Mouse (Mus musculus) C2C12 (cell line): ENCODE measurements around the gene Rsrc2. TPM values are rescaled to one million over a fixed set of nuclear protein-coding genes. Genes with fewer than 3 reads are reported as not detected.

Source experiments
- H3K27me3 ChIP-seq: one replicate; pipeline ENCODE4 v1.6.1; 2011; ENCODE audit not compliant: control insufficient read depth, insufficient read depth, insufficient read length
- H3K36me3 ChIP-seq: one replicate; pipeline ENCODE4 v1.6.1; 2011; ENCODE audit not compliant: control insufficient read depth, insufficient read depth
- H3K4me3 ChIP-seq: one replicate; pipeline ENCODE4 v1.5.1; 2011; ENCODE audit warnings: mild to moderate bottlenecking, control low read depth; ENCODE audit not compliant: poor library complexity, insufficient read depth, severe bottlenecking
- H3K79me2 ChIP-seq: one replicate; pipeline ENCODE4 v1.6.1; 2011; ENCODE audit not compliant: control insufficient read depth, insufficient read depth
- H3K79me3 ChIP-seq: one replicate; pipeline ENCODE4 v1.6.1; 2011; ENCODE audit warnings: low read depth, control low read depth
- H3ac ChIP-seq: one replicate; pipeline ENCODE3; 2011; ENCODE audit warnings: low read depth; ENCODE audit not compliant: control insufficient read depth, insufficient read length
- CEBPB ChIP-seq: IDR thresholded peaks from one replicate; pipeline ENCODE4 v1.6.1; 2011; ENCODE audit warnings: low read depth, mild to moderate bottlenecking, control low read depth, moderate library complexity
- CTCF ChIP-seq: IDR thresholded peaks from one replicate; pipeline ENCODE4 v1.5.1; 2011; ENCODE audit not compliant: control insufficient read depth, insufficient read depth, insufficient read length
- FOSL1 ChIP-seq: IDR thresholded peaks from one replicate; pipeline ENCODE4 v1.8.0; 2011; ENCODE audit warnings: mild to moderate bottlenecking, low read length; ENCODE audit not compliant: poor library complexity, insufficient read depth, severe bottlenecking
- MAX ChIP-seq: IDR thresholded peaks from one replicate; pipeline ENCODE4 v1.6.1; 2011; ENCODE audit warnings: mild to moderate bottlenecking, control low read depth
- MYOD1 ChIP-seq: IDR thresholded peaks from one replicate; pipeline ENCODE4 v1.6.1; 2011; ENCODE audit warnings: low read depth; ENCODE audit not compliant: control insufficient read depth, insufficient read length
- MYOG ChIP-seq: IDR thresholded peaks from one replicate; pipeline ENCODE4 v1.6.1; 2011; ENCODE audit not compliant: control insufficient read depth, insufficient read length; ENCODE audit errors: extremely low read depth
- USF1 ChIP-seq: IDR thresholded peaks from one replicate; pipeline ENCODE4 v1.6.1; 2011; ENCODE audit warnings: low read depth, mild to moderate bottlenecking, control low read depth, moderate library complexity
- polyA plus RNA-seq: library from polyadenylated mRNA; unstranded; fragments of >200 nt; fragmentation: generic; extraction: Trizol; gene quantifications from one replicate; pipeline ENCODE4 v1.2.1, GENCODE M21; 2012; ENCODE audit warnings: missing spikeins

Rsrc2 gene
- polyA plus RNA-seq, 1 experiment = 16.4 TPM

DNA sequence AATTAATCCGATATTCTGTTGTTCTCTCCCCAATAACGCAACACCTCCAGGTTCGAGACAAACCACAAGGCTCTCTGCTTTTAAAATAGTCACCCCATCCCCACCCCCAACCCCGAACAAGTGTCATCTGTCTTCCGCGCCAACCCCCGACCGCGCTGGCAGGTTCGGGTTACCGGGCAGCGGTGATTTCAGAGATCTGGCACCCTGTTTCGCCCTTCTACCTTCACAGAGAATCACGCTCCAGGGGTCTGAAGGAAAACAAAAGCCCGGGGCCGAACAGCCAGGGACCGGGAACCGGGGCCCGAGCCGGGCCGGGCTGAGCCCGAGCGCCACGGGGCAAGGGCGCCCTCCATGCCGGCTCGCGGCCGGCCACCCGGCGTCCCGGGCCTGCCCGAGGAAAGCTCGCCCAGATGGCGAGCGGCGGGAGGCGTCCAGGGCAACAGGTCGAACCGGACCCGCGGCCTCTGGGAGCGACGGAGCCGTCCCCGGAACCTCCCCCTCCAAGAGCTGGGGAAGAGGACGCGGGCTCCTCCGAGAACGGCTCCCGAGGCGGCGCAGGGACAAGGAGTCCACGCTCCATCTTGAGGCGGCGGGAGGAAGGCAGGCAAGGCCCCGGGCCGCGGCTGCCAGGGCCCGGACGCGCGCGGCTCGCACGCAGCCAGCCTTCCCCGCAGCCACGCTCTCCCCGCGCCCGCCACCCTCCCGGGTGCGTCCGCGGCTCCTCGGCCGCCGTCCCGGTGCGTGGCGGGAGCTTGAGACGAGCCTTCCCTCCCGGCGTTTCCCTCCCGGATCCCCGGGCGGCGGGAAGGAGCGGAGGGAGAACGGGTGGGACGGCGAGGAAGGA is 65.6 kb downstream of the Rsrc2 start:
- H3ac ChIP-seq = peak overlapping the region; percentile 69
- H3K4me3 ChIP-seq = peak overlapping the region; percentile 75
- H3K36me3 ChIP-seq = no peaks in the 10 kb centered on the region
- no peaks in the 10 kb centered on the region for H3K27me3 ChIP-seq
- TF ChIP-seq CEBPB (no peak), USF1 (no peak), CTCF (no peak), MYOD1 (no peak), MAX (no peak), FOSL1 (no peak), MYOG (no peak)
- H3K79me2 ChIP-seq = peaks cover 41% of the 10 kb centered on the region
- H3K79me3 ChIP-seq = peaks cover 32% of the 10 kb centered on the region

DNA sequence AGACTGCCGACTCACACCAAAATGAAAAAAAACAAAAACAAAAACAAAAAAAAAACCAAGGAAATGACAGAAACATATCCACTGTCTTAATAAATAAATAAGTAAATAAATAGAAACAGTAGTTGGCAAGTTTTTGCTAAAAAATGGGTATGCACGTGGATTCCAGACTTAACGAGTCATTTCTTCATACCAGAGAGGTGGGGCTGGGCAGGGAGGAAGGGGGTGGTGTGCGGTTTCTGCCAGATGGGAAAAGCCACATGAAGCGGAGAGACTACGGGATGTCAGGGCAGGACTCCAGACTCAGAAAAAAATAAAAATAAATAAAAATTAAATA is 66.2 kb downstream of the Rsrc2 start:
- H3K79me2 ChIP-seq = peaks cover 47% of the 10 kb centered on the region
- peaks cover 38% of the 10 kb centered on the region for H3K79me3 ChIP-seq
- no peaks in the 10 kb centered on the region for H3K27me3 ChIP-seq
- no peak overlapping the region for H3ac ChIP-seq
- peak overlapping the region; percentile 75 for H3K4me3 ChIP-seq
- TF ChIP-seq CEBPB = no peak
- TF ChIP-seq MAX = peak; percentile 51
- no peaks in the 10 kb centered on the region for H3K36me3 ChIP-seq

DNA sequence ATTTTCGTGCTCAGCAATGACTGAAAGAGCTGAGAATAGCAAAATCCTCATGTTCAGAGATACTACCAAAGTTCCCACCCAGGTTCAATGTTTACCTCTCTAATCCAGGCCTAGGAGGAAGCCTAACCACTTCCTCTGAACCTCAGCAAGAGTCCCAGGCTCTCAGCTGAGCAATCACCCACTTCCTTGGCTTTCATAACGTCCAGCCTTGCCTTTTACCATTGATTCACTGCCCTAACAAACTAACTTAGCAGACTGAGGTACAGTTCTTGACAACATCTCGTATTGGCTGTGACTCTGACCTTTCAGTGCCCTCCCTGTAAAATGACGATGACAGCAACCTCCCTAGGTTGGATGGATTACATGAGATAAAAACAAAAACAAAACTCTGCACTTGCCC is 66.8 kb downstream of the Rsrc2 start:
- peaks cover 54% of the 10 kb centered on the region for H3K79me2 ChIP-seq
- no peak overlapping the region for H3ac ChIP-seq
- no peaks in the 10 kb centered on the region for H3K27me3 ChIP-seq
- no peak for TF ChIP-seq FOSL1
- TF ChIP-seq MYOG = no peak
- TF ChIP-seq CEBPB = no peak
- no peak for TF ChIP-seq USF1
- TF ChIP-seq MAX = no peak
- TF ChIP-seq CTCF = no peak
- TF ChIP-seq MYOD1 = no peak
- peaks cover 40% of the 10 kb centered on the region for H3K79me3 ChIP-seq
- H3K4me3 ChIP-seq = no peak overlapping the region
- no peaks in the 10 kb centered on the region for H3K36me3 ChIP-seq

- TF ChIP-seq USF1 = no peak
- no peak for TF ChIP-seq MYOD1
- TF ChIP-seq CEBPB = no peak
- TF ChIP-seq FOSL1 = no peak
- no peak for TF ChIP-seq CTCF
- no peak for TF ChIP-seq MAX
- no peak for TF ChIP-seq MYOG
- H3K27me3 ChIP-seq = no peaks in the 10 kb centered on the region
- H3ac ChIP-seq = no peak overlapping the region
- no peaks in the 10 kb centered on the region for H3K36me3 ChIP-seq
- peaks cover 80% of the 10 kb centered on the region for H3K79me2 ChIP-seq
- no peak overlapping the region for H3K4me3 ChIP-seq
- peaks cover 52% of the 10 kb centered on the region for H3K79me3 ChIP-seq
Observed at GRCm38 (mm10) chr5:123679546-123680263, 69.5 kb downstream of the Rsrc2 start.

DNA sequence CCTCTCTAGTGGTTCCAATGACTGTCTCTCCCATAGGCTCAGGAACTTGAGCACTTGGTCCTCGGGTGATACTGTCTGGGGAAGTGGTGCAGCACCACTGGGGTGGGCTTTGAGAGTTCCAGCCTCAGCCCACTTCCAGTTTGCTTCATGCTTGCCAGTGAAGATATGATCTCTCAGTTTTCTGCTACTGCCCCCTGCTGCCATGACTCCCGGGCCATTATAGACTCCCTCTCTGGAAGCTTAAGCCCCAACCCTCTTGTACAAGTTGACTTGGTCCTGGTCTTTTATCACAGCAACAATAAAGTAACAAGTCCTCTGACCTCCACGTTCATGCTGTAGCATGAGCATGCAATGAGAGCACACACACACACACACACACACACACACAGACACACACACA is 70.1 kb downstream of the Rsrc2 start:
- Histone ChIP-seq H3K27me3 (no peaks in the 10 kb centered on the region), H3K4me3 (no peak overlapping the region), H3K79me3 (peaks cover 57% of the 10 kb centered on the region), H3ac (no peak overlapping the region), H3K36me3 (no peaks in the 10 kb centered on the region), H3K79me2 (peaks cover 86% of the 10 kb centered on the region)
- TF ChIP-seq USF1 (no peak), MYOG (no peak), MAX (no peak), MYOD1 (no peak)

Other genes starting within 250 kb of the Rsrc2 start
- gene B3gnt4, start 239.0 kb downstream of the Rsrc2 start, polyA plus RNA-seq = 0.33 TPM
- gene Diablo, start 225.2 kb downstream of the Rsrc2 start, polyA plus RNA-seq = 40.6 TPM
- gene Gm49027, start 223.9 kb downstream of the Rsrc2 start, polyA plus RNA-seq = not detected
- gene Vps33a, start 176.4 kb downstream of the Rsrc2 start, polyA plus RNA-seq = 18.4 TPM
- gene Clip1, start 64.8 kb downstream of the Rsrc2 start, polyA plus RNA-seq = 12.7 TPM
- gene Zcchc8, start 28.3 kb downstream of the Rsrc2 start, polyA plus RNA-seq = 16.7 TPM
- gene Kntc1, start 302 bp upstream of the Rsrc2 start, polyA plus RNA-seq = 15.1 TPM
- gene Hcar2, start 116.1 kb upstream of the Rsrc2 start, polyA plus RNA-seq = not detected
- 0.02 TPM for gene Hcar1, start 130.6 kb upstream of the Rsrc2 start, polyA plus RNA-seq
- 77.0 TPM for gene Denr, start 157.8 kb upstream of the Rsrc2 start, polyA plus RNA-seq
- not detected for gene Gm43518, start 178.0 kb upstream of the Rsrc2 start, polyA plus RNA-seq
- 2.5 TPM for gene Ccdc62, start 181.3 kb upstream of the Rsrc2 start, polyA plus RNA-seq
- gene Hip1r, start 224.2 kb upstream of the Rsrc2 start, polyA plus RNA-seq = 24.3 TPM